Mouse (Mus musculus) embryonic fibroblast, embryonic 13.5 days (primary cell): ENCODE measurements around the gene Cyp19a1. TPM values are rescaled to one million over a fixed set of nuclear protein-coding genes. Genes with fewer than 3 reads are reported as not detected.

Source experiments
- H3K27ac ChIP-seq: 2 replicates; pipeline ENCODE4 v1.5.1; 2012; ENCODE audit warnings: low read length, control low read depth, inconsistent platforms; ENCODE audit not compliant: insufficient read depth
- H3K4me1 ChIP-seq: 2 replicates; pipeline ENCODE4 v1.6.1; 2011; ENCODE audit warnings: low read length; ENCODE audit not compliant: control insufficient read depth, insufficient read depth
- H3K4me3 ChIP-seq: 2 replicates; pipeline ENCODE4 v1.5.1; 2011; ENCODE audit warnings: mild to moderate bottlenecking, control low read depth, low read length; ENCODE audit not compliant: insufficient read depth
- CTCF ChIP-seq: IDR thresholded peaks from 2 replicates; pipeline ENCODE4 v1.5.1; 2011; ENCODE audit warnings: mild to moderate bottlenecking, control low read depth, low read length, moderate library complexity, borderline replicate concordance; ENCODE audit not compliant: insufficient read depth
- POLR2A ChIP-seq: IDR thresholded peaks from 2 replicates; pipeline ENCODE4 v1.6.1; 2011; ENCODE audit warnings: low read depth, mild to moderate bottlenecking, control low read depth, low read length, moderate library complexity
- polyA plus RNA-seq: library from polyadenylated mRNA; stranded (reverse); fragments of >200 nt; gene quantifications from 2 replicates; pipeline ENCODE4 v1.2.4, GENCODE M21; 2011; ENCODE audit warnings: low read depth; ENCODE audit not compliant: missing spikeins, insufficient read length

Cyp19a1 gene
- polyA plus RNA-seq: not detected in 2 replicates

GRCm38 (mm10) chr9:54268010-54268409, at the start of gene Cyp19a1:
Gene Cyp19a1, minus strand, starts transcription at chr9:54268110.
- TF ChIP-seq CTCF (no peak), POLR2A (no peak)
- Histone ChIP-seq H3K4me1 (no peaks in the 10 kb centered on the region; the same call in 1 of the 2 replicates), H3K27ac (no peak within 1 kb of the TSS), H3K4me3 (no peak within 1 kb of the TSS)

- H3K4me1 ChIP-seq: peaks cover 7% of the 10 kb centered on the region
- TF ChIP-seq CTCF: peak; percentile 24; the same call in 1 of the 2 replicates
- no peak for TF ChIP-seq POLR2A
- H3K27ac ChIP-seq: no peak overlapping the region
- no peak overlapping the region for H3K4me3 ChIP-seq
Observed at GRCm38 (mm10) chr9:54316363-54316762, 48.5 kb upstream of the Cyp19a1 start.

GRCm38 (mm10) chr9:54308751-54309358, 40.9 kb upstream of the Cyp19a1 start:
- Histone ChIP-seq H3K4me1 (no peaks in the 10 kb centered on the region), H3K27ac (no peak overlapping the region), H3K4me3 (no peak overlapping the region)
- TF ChIP-seq POLR2A: no peak
- no peak for TF ChIP-seq CTCF

- Histone ChIP-seq H3K4me1 (no peaks in the 10 kb centered on the region), H3K27ac (no peak overlapping the region), H3K4me3 (no peak overlapping the region)
- TF ChIP-seq POLR2A (no peak), CTCF (no peak)
Observed at GRCm38 (mm10) chr9:54308209-54308608, 40.3 kb upstream of the Cyp19a1 start.

- Histone ChIP-seq H3K27ac (no peak overlapping the region), H3K4me3 (no peak overlapping the region), H3K4me1 (no peaks in the 10 kb centered on the region)
- TF ChIP-seq CTCF (no peak), POLR2A (no peak)
Observed at GRCm38 (mm10) chr9:54301255-54301654, 33.3 kb upstream of the Cyp19a1 start.

GRCm38 (mm10) chr9:54299792-54300191, 31.9 kb upstream of the Cyp19a1 start:
- H3K4me3 ChIP-seq: no peak overlapping the region
- TF ChIP-seq POLR2A (no peak), CTCF (no peak)
- H3K27ac ChIP-seq: no peak overlapping the region
- no peaks in the 10 kb centered on the region for H3K4me1 ChIP-seq

- Histone ChIP-seq H3K4me3 (no peak overlapping the region), H3K27ac (no peak overlapping the region), H3K4me1 (no peaks in the 10 kb centered on the region)
- TF ChIP-seq CTCF: no peak
- TF ChIP-seq POLR2A: no peak
Observed at GRCm38 (mm10) chr9:54299389-54299788, 31.5 kb upstream of the Cyp19a1 start.

DNA sequence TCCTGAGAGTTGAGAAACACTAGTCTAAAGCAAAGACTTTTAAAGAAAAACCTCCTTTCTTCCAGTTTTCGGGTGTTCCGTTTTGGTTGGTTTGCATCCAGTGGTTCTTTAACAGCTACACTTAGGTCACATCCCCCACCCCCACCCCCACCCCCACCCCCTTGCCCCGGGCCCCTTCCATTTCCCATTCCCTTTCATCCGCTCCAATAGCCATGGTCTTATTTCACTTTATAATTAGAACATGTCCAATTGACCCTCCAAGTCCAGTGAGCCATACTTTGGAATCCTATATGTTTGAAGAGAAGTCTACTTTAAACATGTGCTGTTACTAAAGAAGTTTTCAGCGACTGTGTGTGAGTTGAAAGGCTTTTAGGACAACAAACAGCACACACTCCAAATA, 19.9 kb upstream of the Cyp19a1 start:
- Histone ChIP-seq H3K4me3 (no peak overlapping the region), H3K4me1 (no peaks in the 10 kb centered on the region), H3K27ac (no peak overlapping the region)
- TF ChIP-seq CTCF (no peak), POLR2A (no peak)

- Histone ChIP-seq H3K27ac (no peak within 1 kb of the TSS), H3K4me3 (no peak within 1 kb of the TSS), H3K4me1 (no peaks in the 10 kb centered on the region)
- TF ChIP-seq POLR2A (no peak), CTCF (no peak)
Observed at GRCm38 (mm10) chr9:54286331-54286987, 18.5 kb upstream of the Cyp19a1 start, which contains the start of gene Gldn. Gene Gldn, plus strand, starts transcription at chr9:54286486.

GRCm38 (mm10) chr9:54279046-54279589, 11.2 kb upstream of the Cyp19a1 start:
- TF ChIP-seq POLR2A (no peak), CTCF (no peak)
- no peaks in the 10 kb centered on the region for H3K4me1 ChIP-seq

DNA sequence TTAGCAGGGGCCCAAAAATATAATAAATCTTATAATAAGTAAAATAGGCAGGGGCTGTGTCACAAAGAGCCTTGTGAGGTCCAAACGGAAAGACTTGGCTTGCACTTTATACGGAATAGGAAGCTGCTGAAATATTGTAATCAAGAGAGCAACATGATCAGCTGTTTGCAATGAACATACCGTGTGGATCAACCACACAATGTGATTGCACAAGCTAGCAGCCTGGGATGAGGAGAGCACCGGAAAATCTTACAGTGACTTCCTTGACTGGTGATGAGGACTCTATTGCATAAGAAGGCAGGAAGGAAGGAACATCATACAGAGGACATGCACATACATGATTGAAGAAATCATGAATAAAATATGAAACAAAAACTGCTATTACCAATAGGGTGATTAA, 7.4 kb upstream of the Cyp19a1 start:
- H3K27ac ChIP-seq: no peak overlapping the region
- no peaks in the 10 kb centered on the region for H3K4me1 ChIP-seq
- TF ChIP-seq CTCF (no peak), POLR2A (no peak)
- H3K4me3 ChIP-seq: no peak overlapping the region

More at GRCm38 (mm10) chr9:54279046-54279589, 11.2 kb upstream of the Cyp19a1 start:
- H3K27ac ChIP-seq: no peak overlapping the region
- H3K4me3 ChIP-seq: no peak overlapping the region
